Mouse (Mus musculus) G1E-ER4 (cell line): Measurements from ENCODE around the gene Clrn1. TPM values are rescaled to one million over a fixed set of nuclear protein-coding genes. Genes with fewer than 3 reads are reported as not detected.

Source experiments
- GATA1 ChIP-seq: IDR thresholded peaks from one replicate; pipeline ENCODE4 v1.8.0; 2012; ENCODE audit warnings: low read length, inconsistent platforms
- polyA plus RNA-seq: library from polyadenylated mRNA; stranded (reverse); fragments of >175 nt; gene quantifications from 2 replicates; pipeline ENCODE4 v1.2.3, GENCODE M21; 2012

The Clrn1 gene
- polyA plus RNA-seq, 1 experiment = not detected

DNA sequence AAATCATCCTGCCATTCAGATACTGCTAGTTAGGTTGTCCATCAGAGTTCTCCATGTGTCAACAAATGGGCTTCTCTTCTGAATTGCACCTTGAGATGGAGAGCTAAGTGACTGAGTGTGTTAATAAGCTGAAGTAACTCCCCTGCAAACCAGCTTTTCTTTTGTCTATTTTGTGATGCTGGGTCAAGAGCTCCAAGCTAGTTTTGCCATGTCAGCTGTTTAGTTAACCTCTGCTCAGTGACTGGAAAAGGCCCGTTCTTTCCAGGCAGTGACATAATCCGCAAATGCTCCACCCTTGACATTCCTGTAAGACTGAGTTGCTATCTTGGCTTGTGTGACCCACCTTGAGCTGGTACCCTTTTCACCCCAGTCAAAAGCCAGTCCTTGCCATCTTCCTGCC is 22.2 kb downstream of the Clrn1 start:
- TF ChIP-seq GATA1 = no peak

DNA sequence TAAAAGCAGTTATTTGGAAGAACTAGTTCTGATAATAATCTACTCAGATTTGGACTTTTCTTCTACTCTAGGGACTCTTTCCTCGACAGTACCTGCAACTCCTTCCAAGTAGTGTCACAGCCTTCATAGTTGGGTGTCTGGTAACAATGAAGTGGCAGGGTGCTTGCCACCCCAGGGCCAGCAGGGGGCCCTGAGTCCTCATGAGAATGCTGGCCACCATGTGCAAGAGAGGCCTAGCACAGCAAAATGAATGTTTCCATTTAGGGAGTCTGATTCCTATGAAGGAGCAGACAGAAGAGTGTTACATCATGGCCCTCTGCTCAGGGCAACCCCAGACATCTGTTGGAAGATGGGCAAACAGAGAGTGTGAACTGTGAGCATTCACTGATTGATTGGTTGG is 41.7 kb downstream of the Clrn1 start:
- no peak for TF ChIP-seq GATA1

- TF ChIP-seq GATA1 = no peak
These were observed 51.5 kb downstream of the Clrn1 start for GRCm38 (mm10) chr3:58833442-58834160.

DNA sequence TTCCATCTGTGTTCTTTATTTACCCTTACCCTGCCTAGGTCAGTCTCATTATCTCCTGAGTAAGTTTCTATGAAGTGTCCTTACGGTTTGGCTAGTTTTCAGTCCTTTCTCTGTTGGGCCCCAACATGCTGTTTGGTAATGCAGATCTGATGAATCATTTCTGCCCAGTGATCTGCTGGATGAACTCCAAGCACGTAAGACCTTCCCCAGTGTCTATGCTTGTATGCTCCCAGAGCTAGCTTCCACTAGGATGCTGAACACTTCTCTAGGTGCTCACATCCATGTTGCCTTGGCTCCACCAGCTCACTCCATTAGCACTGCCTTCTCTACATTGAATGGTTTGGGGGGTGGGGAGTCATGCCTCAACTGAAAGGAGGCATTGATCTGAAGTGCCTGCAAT is 52.3 kb downstream of the Clrn1 start:
- no peak for TF ChIP-seq GATA1

DNA sequence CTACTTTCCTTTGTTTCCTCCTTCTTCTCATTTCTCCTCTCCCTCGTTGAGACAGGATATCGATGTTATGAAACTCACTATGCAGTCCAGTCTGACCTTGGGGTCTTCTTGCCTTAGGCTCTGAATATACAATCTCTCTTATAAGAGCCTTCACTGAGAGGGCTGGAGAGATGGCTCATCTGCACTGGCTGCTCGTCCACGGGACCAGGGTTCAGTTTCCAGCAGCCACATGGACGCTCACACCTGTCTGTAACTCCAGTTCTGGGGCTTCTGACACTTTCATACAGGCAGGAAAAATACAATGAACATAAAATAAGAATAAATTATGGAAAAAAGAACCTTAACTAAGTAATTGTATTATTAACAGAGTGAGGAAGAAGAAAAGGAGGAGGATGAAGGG is 53.6 kb downstream of the Clrn1 start:
- TF ChIP-seq GATA1 = no peak

DNA sequence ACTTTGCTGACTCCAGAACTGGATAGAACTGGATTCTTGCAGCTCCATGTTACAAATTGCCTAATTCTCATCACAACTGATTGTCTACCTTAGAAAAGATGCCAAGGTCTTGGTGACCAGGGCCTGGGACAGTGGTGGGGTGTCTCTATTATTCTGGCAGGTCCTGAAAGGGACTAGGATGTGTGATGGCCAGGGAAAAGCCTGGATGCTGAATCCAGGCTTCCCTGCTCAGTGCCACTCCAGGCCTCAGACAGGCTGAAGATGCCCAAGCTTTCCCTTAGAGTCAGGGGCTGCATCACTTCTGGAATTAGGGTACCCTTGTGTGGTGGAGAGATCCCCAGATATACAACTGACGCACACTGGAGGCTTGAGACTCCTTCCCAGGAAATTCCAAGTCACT is 55.2 kb downstream of the Clrn1 start:
- no peak for TF ChIP-seq GATA1

GRCm38 (mm10) chr3:58828366-58829153 is 56.6 kb downstream of the Clrn1 start:
- TF ChIP-seq GATA1 = no peak

- TF ChIP-seq GATA1 = no peak
These were observed 58.9 kb downstream of the Clrn1 start for GRCm38 (mm10) chr3:58826266-58826665.

- no peak for TF ChIP-seq GATA1
These were observed 62.9 kb downstream of the Clrn1 start, which contains the start of gene Mindy4b-ps for GRCm38 (mm10) chr3:58822211-58822610. Gene Mindy4b-ps, minus strand, starts transcription at chr3:58822311.

- TF ChIP-seq GATA1 = no peak
These were observed 67.8 kb downstream of the Clrn1 start for GRCm38 (mm10) chr3:58817337-58817736.

DNA sequence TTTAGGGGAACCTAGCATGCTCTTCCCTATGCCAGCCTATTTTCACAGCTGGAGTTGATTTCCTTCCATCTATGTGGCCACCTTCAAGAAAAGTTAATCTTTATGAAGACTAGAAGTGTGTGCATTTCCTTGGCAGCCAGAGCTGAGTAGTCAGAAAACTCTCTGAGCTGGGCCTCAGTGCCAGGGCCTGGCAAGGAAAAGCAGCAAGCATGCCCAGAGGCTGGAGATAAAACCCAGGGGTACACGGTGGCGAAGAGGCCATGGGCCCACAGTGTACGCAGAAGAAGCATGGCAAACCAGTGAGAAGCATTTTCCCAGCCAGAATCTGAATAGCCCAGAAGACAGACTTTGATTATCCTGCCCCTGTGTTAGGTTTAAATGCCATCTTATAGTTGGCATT is 70.9 kb downstream of the Clrn1 start:
- TF ChIP-seq GATA1 = no peak

GRCm38 (mm10) chr3:58810353-58810752 is 74.8 kb downstream of the Clrn1 start:
- no peak for TF ChIP-seq GATA1

- TF ChIP-seq GATA1 = no peak
These were observed 75.8 kb downstream of the Clrn1 start for GRCm38 (mm10) chr3:58809111-58809915.

- no peak for TF ChIP-seq GATA1
These were observed 76.5 kb downstream of the Clrn1 start for GRCm38 (mm10) chr3:58808636-58809035.

GRCm38 (mm10) chr3:58804745-58805144 is 80.4 kb downstream of the Clrn1 start:
- no peak for TF ChIP-seq GATA1

GRCm38 (mm10) chr3:58798676-58799075 is 86.5 kb downstream of the Clrn1 start:
- TF ChIP-seq GATA1 = no peak
